Mouse (Mus musculus): ENCODE measurements around the gene Atp2b2. TPM values are rescaled to one million over a fixed set of nuclear protein-coding genes. Genes with fewer than 3 reads are reported as not detected.

Atp2b2 gene
- total RNA-seq, 2 experiments from 2014 or later, result 3.9 to 5.8 TPM

GRCm38 (mm10) chr6:113792368-113792767 is 250.0 kb downstream of the Atp2b2 start:
- no peak for DNase-seq

- DNase-seq, result no peak
These were observed 251.4 kb downstream of the Atp2b2 start for GRCm38 (mm10) chr6:113791012-113791411.

GRCm38 (mm10) chr6:113787459-113787968 is 254.9 kb downstream of the Atp2b2 start:
- DNase-seq, result no peak

GRCm38 (mm10) chr6:113785658-113786057 is 256.8 kb downstream of the Atp2b2 start:
- DNase-seq, result no peak

GRCm38 (mm10) chr6:113778229-113778753 is 264.1 kb downstream of the Atp2b2 start:
- no peak for DNase-seq

GRCm38 (mm10) chr6:113768804-113769203 is 273.6 kb downstream of the Atp2b2 start:
- DNase-seq, result no peak

GRCm38 (mm10) chr6:113761644-113762043 is 280.8 kb downstream of the Atp2b2 start:
- peak; percentile 62 for DNase-seq

- no peak for DNase-seq
These were observed 293.2 kb downstream of the Atp2b2 start for GRCm38 (mm10) chr6:113749119-113749685.

- DNase-seq, result no peak
These were observed 294.1 kb downstream of the Atp2b2 start for GRCm38 (mm10) chr6:113748351-113748750.

GRCm38 (mm10) chr6:113747284-113747683 is 295.1 kb downstream of the Atp2b2 start:
- no peak for DNase-seq

GRCm38 (mm10) chr6:113745117-113745516 is 297.3 kb downstream of the Atp2b2 start:
- no peak for DNase-seq

GRCm38 (mm10) chr6:113743111-113743510 is 299.3 kb downstream of the Atp2b2 start:
- DNase-seq, result no peak

- DNase-seq, result no peak
These were observed 300.1 kb downstream of the Atp2b2 start for GRCm38 (mm10) chr6:113742321-113742720.

GRCm38 (mm10) chr6:113741425-113741824 is 301.0 kb downstream of the Atp2b2 start:
- no peak for DNase-seq

GRCm38 (mm10) chr6:113740236-113741217 is 301.9 kb downstream of the Atp2b2 start, which contains the start of gene Sec13:
TSS of gene Sec13 (minus strand) at chr6:113740743.
- DNase-seq, result peak; percentile 91

- no peak for DNase-seq
These were observed 304.9 kb downstream of the Atp2b2 start for GRCm38 (mm10) chr6:113737318-113738046.

- DNase-seq, result no peak
These were observed 311.1 kb downstream of the Atp2b2 start for GRCm38 (mm10) chr6:113731296-113731695.

- DNase-seq, result no peak
These were observed 314.2 kb downstream of the Atp2b2 start for GRCm38 (mm10) chr6:113728181-113728580.

- DNase-seq, result no peak
These were observed 321.4 kb downstream of the Atp2b2 start for GRCm38 (mm10) chr6:113721061-113721460.

GRCm38 (mm10) chr6:113719878-113720277 is 322.5 kb downstream of the Atp2b2 start, which contains the start of gene Ghrl:
TSS of gene Ghrl (minus strand) at chr6:113719880.
- DNase-seq, result no peak

- peak; percentile 36 for DNase-seq
These were observed 324.9 kb downstream of the Atp2b2 start for GRCm38 (mm10) chr6:113717541-113717940.

- DNase-seq, result no peak
These were observed 327.6 kb downstream of the Atp2b2 start for GRCm38 (mm10) chr6:113714797-113715196.

Data from adrenal gland, postnatal 10 days (tissue).